Mouse (Mus musculus): ENCODE measurements around the gene Rxra.

- TF ChIP-seq CTCF (IDR thresholded peaks at IDR 0.05; ENCODE audit: low read depth, low read length) (no peak), POLR2A (IDR thresholded peaks at IDR 0.05; ENCODE audit: extremely low read depth, insufficient read depth, low read length) (no peak)
Measured at GRCm38 (mm10) chr2:27745673-27746620, 69.7 kb downstream of the Rxra start.

Measured in liver, adult 2 months (tissue).